Mouse (Mus musculus) CH12.LX (cell line): ENCODE results near the gene Mtmr1. TPM values are rescaled to one million over a fixed set of nuclear protein-coding genes. Genes with fewer than 3 reads are reported as not detected.

Experiments
- DNase-seq: peaks from one replicate; pipeline ENCODE4 v3.0.0-alpha.2; 2013; ENCODE audit errors: extremely low read depth
- H3K27ac ChIP-seq: 2 replicates; pipeline ENCODE4 v1.5.1; 2012; ENCODE audit warnings: low read depth, mild to moderate bottlenecking, control low read depth, moderate library complexity; ENCODE audit not compliant: insufficient read depth
- H3K27me3 ChIP-seq: replicated peaks from 2 replicates; pipeline ENCODE3; 2012; ENCODE audit warnings: inconsistent platforms
- H3K36me3 ChIP-seq, 2 experiments: replicated peaks in 1 of 2; 2 replicates each; pipeline versions ENCODE3 to v1.6.1; 2012; ENCODE audit warnings: inconsistent platforms in 1 of 2, low read length in 1 of 2, mild to moderate bottlenecking in 1 of 2, mixed read lengths in 1 of 2, moderate library complexity in 1 of 2; ENCODE audit not compliant: control insufficient read depth in 1 of 2, insufficient read depth in 1 of 2
- H3K4me1 ChIP-seq, 2 experiments: 2 replicates each; pipeline ENCODE4 v1.6.1; 2012; ENCODE audit warnings: inconsistent platforms in 1 of 2, moderate library complexity in 1 of 2; ENCODE audit not compliant: insufficient read depth in 2 of 2, control insufficient read depth in 1 of 2
- H3K4me2 ChIP-seq: 2 replicates; pipeline ENCODE4 v1.6.1; 2012; ENCODE audit warnings: low read depth, mild to moderate bottlenecking, control low read depth; ENCODE audit not compliant: poor library complexity, insufficient read depth, severe bottlenecking
- H3K4me3 ChIP-seq, 3 experiments: fragments of 150-350 bp in 1 of 3; sonication (generic) in 1 of 3; replicated peaks in 1 of 3; 2 replicates each; pipeline versions ENCODE3 to v1.5.1; 2011 to 2012; ENCODE audit warnings: low read depth in 2 of 3, low read length in 2 of 3, mild to moderate bottlenecking in 2 of 3, moderate library complexity in 2 of 3, control low read depth in 1 of 3, improper control_type of control experiment in 1 of 3, inconsistent platforms in 1 of 3, mixed read lengths in 1 of 3; ENCODE audit not compliant: poor library complexity in 1 of 3
- H3K79me2 ChIP-seq: replicated peaks from 2 replicates; pipeline ENCODE4 v1.6.1; 2012; ENCODE audit warnings: mild to moderate bottlenecking, moderate library complexity; ENCODE audit not compliant: control insufficient read depth, poor library complexity, insufficient read depth, severe bottlenecking; ENCODE audit errors: extremely low read depth
- H3K9ac ChIP-seq: 2 replicates; pipeline ENCODE4 v1.6.1; 2012; ENCODE audit warnings: low read depth, mild to moderate bottlenecking, control low read depth, moderate library complexity; ENCODE audit not compliant: insufficient read depth
- H3K9me3 ChIP-seq: replicated peaks from 2 replicates; pipeline ENCODE3; 2012; ENCODE audit warnings: low read length, inconsistent platforms, mixed read lengths
- BHLHE40 ChIP-seq: IDR thresholded peaks from 2 replicates; pipeline ENCODE4 v1.6.1; 2011; ENCODE audit warnings: mild to moderate bottlenecking, low read depth, low read length, improper control_type of control experiment
- ELF1 ChIP-seq: IDR thresholded peaks from 2 replicates; pipeline ENCODE4 v1.6.1; 2014; ENCODE audit warnings: low read depth, mild to moderate bottlenecking, inconsistent platforms, low read length, improper control_type of control experiment
- EP300 ChIP-seq: IDR thresholded peaks from 2 replicates; pipeline ENCODE4 v1.6.1; 2011; ENCODE audit warnings: low read length, improper control_type of control experiment
- ETS1 ChIP-seq: conservative IDR thresholded peaks from 2 replicates; pipeline ENCODE4 v1.6.1; 2012; ENCODE audit warnings: low read depth, mild to moderate bottlenecking, inconsistent platforms, low read length, improper control_type of control experiment, moderate library complexity
- GABPA ChIP-seq: IDR thresholded peaks from 2 replicates; pipeline ENCODE4 v1.6.1; 2012; ENCODE audit warnings: low read depth, low read length, improper control_type of control experiment, inconsistent platforms; ENCODE audit not compliant: insufficient replicate concordance
- IRF4 ChIP-seq: IDR thresholded peaks from 2 replicates; pipeline ENCODE4 v1.6.1; 2014; ENCODE audit warnings: low read depth, mild to moderate bottlenecking, inconsistent platforms, low read length, improper control_type of control experiment
- JUN ChIP-seq: IDR thresholded peaks from 2 replicates; pipeline ENCODE4 v1.6.1; 2011; ENCODE audit warnings: low read depth, mild to moderate bottlenecking, low read length, improper control_type of control experiment, moderate library complexity; ENCODE audit not compliant: insufficient read depth
- JUND ChIP-seq: conservative IDR thresholded peaks from 2 replicates; pipeline ENCODE4 v1.6.1; 2011; ENCODE audit warnings: low read depth, low read length, improper control_type of control experiment
- KAT2A ChIP-seq: IDR thresholded peaks from 2 replicates; pipeline ENCODE4 v1.6.1; 2012; ENCODE audit warnings: low read length, improper control_type of control experiment, inconsistent platforms; ENCODE audit not compliant: insufficient replicate concordance
- MAX ChIP-seq: IDR thresholded peaks from 2 replicates; pipeline ENCODE4 v1.6.1; 2011; ENCODE audit warnings: low read length, improper control_type of control experiment
- MAZ ChIP-seq: IDR thresholded peaks from 2 replicates; pipeline ENCODE4 v1.6.1; 2012; ENCODE audit warnings: low read depth, mild to moderate bottlenecking, inconsistent platforms, low read length, improper control_type of control experiment, moderate library complexity
- PAX5 ChIP-seq: IDR thresholded peaks from 2 replicates; pipeline ENCODE4 v1.6.1; 2012; ENCODE audit warnings: low read length, inconsistent platforms, mixed read lengths
- POLR2A ChIP-seq: IDR thresholded peaks from 2 replicates; pipeline ENCODE4 v1.6.1; 2011; ENCODE audit warnings: low read depth, mild to moderate bottlenecking, improper control_type of control experiment, low read length
- POLR2AphosphoS2 ChIP-seq: IDR thresholded peaks from 2 replicates; pipeline ENCODE4 v1.6.1; 2011; ENCODE audit warnings: low read depth, low read length, improper control_type of control experiment
- RCOR1 ChIP-seq: conservative IDR thresholded peaks from 2 replicates; pipeline ENCODE4 v1.6.1; 2012; ENCODE audit warnings: low read depth, mild to moderate bottlenecking, inconsistent platforms, low read length, improper control_type of control experiment
- SIN3A ChIP-seq: IDR thresholded peaks from 2 replicates; pipeline ENCODE4 v1.6.1; 2012; ENCODE audit warnings: low read length, improper control_type of control experiment, inconsistent platforms
- SMC3 ChIP-seq: IDR thresholded peaks from 2 replicates; pipeline ENCODE4 v1.6.1; 2011; ENCODE audit warnings: low read depth, low read length, improper control_type of control experiment
- TBP ChIP-seq: conservative IDR thresholded peaks from 2 replicates; pipeline ENCODE4 v1.6.1; 2011; ENCODE audit warnings: low read depth, low read length, improper control_type of control experiment
- TCF12 ChIP-seq: IDR thresholded peaks from 2 replicates; pipeline ENCODE4 v1.6.1; 2014; ENCODE audit warnings: low read depth, mild to moderate bottlenecking, inconsistent platforms, low read length, improper control_type of control experiment
- USF1 ChIP-seq: IDR thresholded peaks from 2 replicates; pipeline ENCODE4 v1.6.1; 2014; ENCODE audit warnings: low read depth, mild to moderate bottlenecking, inconsistent platforms, low read length, improper control_type of control experiment
- ZKSCAN1 ChIP-seq: IDR thresholded peaks from 2 replicates; pipeline ENCODE4 v1.6.1; 2012; ENCODE audit warnings: low read depth, inconsistent platforms, low read length, improper control_type of control experiment, borderline replicate concordance
- dilution Hi-C: fragments of 300-500 bp; cut with MboI; formaldehyde crosslinking; loops from 2 replicates; pipeline ENCODE4 v1.14.3; 2020; ENCODE audit warnings: low sequenced_read_pairs; ENCODE audit not compliant: extremely low pct_unique_long_range_greater_than_20kb, extremely low pct_ligation_motif_present
- in situ Hi-C: fragments of 300-500 bp; cut with MboI; formaldehyde crosslinking; loops from 3 replicates; pipeline ENCODE4 v1.14.3; 2019; ENCODE audit warnings: low sequenced_read_pairs, low pct_ligation_motif_present, low pct_unique_long_range_greater_than_20kb, mixed read lengths
- polyA plus RNA-seq: library from polyadenylated mRNA; unstranded; fragments of >175 nt; gene quantifications from 2 replicates; pipeline ENCODE4 v1.2.1, GENCODE M21; 2012; ENCODE audit warnings: low read depth; ENCODE audit not compliant: insufficient read length
- total RNA-seq, 2 experiments: library from RNA; depleted of rRNA; stranded (reverse); fragments of 300-350 nt in 1 of 2; fragments of >200 nt in 1 of 2; gene quantifications; 2 replicates each; pipeline ENCODE4 v1.2.3; 2012 to 2014

Gene Mtmr1
- total and polyA plus RNA-seq, 3 experiments, result 15.3 to 35.3 (median 17.5) TPM

DNA sequence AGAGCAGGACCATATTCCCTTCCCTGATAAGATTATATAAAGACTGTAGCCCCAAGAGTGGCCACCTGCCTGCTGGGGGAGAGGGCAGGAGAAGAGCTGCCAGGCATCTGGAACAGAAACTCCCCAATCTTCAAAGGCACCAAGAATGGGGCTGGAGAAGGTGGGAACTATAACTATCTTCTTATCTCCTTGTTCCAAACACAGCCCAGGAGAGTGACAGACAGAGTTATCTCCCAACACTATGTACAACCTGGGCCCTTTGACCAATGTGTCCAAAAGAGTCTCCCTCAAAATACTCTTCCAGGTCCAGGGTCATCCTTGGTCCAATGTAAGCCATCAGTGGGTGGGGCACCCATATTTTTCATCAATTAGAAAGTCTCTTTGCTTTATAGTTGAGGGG lies 62.9 kb downstream of the Mtmr1 start:
- Histone ChIP-seq H3K36me3 (peaks cover 0 to 22% of the 10 kb centered on the region in 2 experiments), H3K27me3 (no peaks in the 10 kb centered on the region), H3K4me1 (no peaks in the 10 kb centered on the region), H3K4me2 (no peak overlapping the region), H3K27ac (no peak overlapping the region), H3K9me3 (no peaks in the 10 kb centered on the region), H3K4me3 (no peak overlapping the region), H3K79me2 (no peaks in the 10 kb centered on the region), H3K9ac (no peak overlapping the region)
- in situ Hi-C loops, result loop anchor here (10.0 kb wide), 2 partner anchors 67 to 167 kb away; partner anchors contain the start of gene Cd99l2
- no peak for DNase-seq
- TF ChIP-seq PAX5, result no peak
- TF ChIP-seq GABPA, result no peak
- TF ChIP-seq RCOR1, result no peak
- no peak for TF ChIP-seq ETS1
- no peak for TF ChIP-seq SMC3
- no peak for TF ChIP-seq POLR2AphosphoS2
- TF ChIP-seq KAT2A, result no peak
- no peak for TF ChIP-seq MAX
- TF ChIP-seq JUN, result no peak
- TF ChIP-seq SIN3A, result no peak
- dilution Hi-C loops, result no loop called here

DNA sequence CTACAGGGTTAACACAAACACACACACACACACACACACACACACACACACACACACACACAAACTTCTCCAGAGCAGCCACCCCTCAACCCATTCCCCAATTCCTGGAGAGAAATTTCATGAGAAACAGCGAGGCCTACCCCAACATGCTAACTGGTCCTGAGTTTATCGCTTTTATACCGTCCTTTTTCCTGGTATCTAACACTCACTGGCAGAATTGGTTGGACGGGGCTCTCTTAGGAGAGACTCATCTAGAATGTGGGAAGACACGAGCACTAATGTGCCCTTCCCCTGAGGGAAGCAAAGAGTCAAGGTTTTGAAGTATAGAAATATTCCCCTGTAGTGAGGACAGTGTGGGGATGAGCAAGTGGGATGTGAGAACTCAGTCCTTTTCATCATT lies 66.3 kb downstream of the Mtmr1 start:
- Histone ChIP-seq H3K79me2 (no peaks in the 10 kb centered on the region), H3K27me3 (no peaks in the 10 kb centered on the region), H3K9me3 (no peaks in the 10 kb centered on the region), H3K36me3 (peaks cover 0 to 10% of the 10 kb centered on the region in 2 experiments), H3K4me1 (no peaks in the 10 kb centered on the region), H3K9ac (no peak overlapping the region), H3K4me2 (no peak overlapping the region), H3K27ac (no peak overlapping the region), H3K4me3 (no peak overlapping the region)
- TF ChIP-seq MAZ, result no peak
- TF ChIP-seq ETS1, result no peak
- TF ChIP-seq BHLHE40, result no peak
- TF ChIP-seq JUND, result no peak
- TF ChIP-seq SMC3, result no peak
- no peak for TF ChIP-seq EP300
- TF ChIP-seq TBP, result no peak
- no peak for TF ChIP-seq ELF1
- TF ChIP-seq POLR2A, result no peak
- no peak for TF ChIP-seq TCF12
- no peak for TF ChIP-seq IRF4
- TF ChIP-seq RCOR1, result no peak
- TF ChIP-seq ZKSCAN1, result no peak
- TF ChIP-seq USF1, result no peak
- dilution Hi-C loops, result no loop called here
- DNase-seq, result no peak
- in situ Hi-C loops, result no loop called here
